Mouse (Mus musculus) WW6 (cell line): Measurements from ENCODE around the gene B4galnt2.
A peak's percentile ranks its signal among the peaks of the same experiment; 100 is the strongest.

Source experiments
- DNase-seq: peaks from one replicate; pipeline ENCODE4 v3.0.0-alpha.2; 2013; ENCODE audit warnings: low read depth, low spot score

Gene B4galnt2

DNA sequence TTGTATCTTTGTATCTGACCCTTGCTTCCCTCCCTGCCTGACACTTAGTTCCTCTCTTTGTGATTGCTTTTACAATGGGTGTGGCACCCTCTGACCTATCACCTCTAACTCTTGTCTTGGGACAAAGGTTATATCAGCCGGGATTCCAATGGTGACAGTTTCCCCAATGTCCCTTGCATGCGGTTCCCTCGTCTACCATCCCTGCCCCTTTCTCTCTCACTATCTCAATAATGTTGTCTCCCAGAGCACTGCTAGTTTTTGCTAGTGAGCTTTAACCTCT is 87.6 kb downstream of the B4galnt2 start:
- no peak for DNase-seq

DNA sequence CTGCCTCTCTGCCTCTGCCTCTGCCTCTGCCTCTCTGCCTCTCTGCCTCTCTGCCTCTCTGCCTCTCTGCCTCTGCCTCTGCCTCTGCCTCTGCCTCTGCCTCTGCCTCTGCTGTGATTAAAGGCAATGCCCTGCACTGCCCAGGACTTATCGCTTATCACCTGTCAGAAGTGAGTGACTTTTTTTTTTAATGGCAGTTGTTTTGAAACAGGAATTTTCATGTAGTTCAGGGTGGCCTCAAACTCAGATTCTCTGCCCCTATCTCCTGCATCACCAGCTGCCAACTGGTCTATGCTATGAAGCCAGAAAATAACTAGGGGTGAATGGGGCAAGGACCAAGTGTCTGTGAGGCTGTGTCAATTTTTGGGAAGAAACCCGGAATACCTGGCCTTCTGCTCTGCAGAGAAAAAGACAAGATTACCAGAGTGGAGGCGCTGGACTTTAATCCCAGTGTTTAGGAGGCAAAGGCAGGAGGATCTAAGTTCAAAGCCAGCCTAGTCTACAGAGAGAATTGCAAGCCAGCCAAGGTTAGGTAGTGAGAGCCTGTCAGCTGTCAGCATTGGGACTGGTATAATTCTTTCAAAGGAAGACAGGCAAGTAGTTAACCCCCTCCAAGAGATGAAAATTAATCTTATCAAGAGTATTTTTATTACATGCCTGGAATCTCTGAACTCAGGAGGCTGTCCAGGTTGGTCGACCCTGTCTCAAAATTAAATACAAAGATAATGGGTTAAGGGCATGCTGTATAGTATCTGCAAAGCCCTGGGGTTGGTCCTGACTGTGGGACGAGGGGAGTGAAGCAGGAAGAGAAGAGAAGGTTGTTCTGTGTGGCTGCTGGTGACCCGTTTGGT is 88.1 kb downstream of the B4galnt2 start:
- DNase-seq = no peak

DNA sequence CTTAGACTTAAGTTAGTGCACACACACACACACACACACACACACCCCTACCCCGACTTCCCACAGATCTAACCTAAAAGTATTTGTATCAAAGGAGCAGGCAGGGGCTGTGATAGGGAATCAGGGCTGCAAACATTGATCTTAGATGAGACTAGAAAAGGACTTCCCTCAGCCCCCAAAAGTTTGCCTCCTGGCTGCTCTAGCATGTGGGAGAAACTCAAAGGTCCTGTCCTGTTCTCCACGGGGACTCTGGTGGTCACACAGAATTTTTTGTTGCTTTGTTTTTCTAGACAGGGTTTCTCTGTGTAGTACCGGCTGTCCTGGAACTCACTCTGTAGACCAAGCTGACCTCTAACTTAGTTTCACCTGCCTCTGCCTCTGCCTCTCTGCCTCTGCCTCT is 89.1 kb downstream of the B4galnt2 start:
- DNase-seq = no peak

DNA sequence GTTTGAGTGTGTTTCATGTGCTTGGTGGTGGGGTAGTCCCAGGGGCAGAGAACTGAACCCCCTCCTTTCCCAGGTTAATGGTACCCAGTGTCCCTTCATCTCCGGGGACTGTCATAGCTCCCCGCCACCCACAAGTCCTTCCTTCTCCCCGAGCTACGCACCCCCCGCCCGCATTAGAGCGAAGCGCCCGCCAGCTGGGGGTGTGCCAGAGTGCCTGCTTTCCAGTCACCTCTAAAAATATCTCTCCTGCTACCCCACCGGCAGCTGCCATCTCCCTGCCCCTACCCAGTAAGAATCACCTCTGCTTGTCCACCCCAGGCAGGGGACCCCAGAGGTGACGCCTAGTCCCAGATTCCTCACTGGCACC is 89.8 kb downstream of the B4galnt2 start:
- no peak for DNase-seq

DNA sequence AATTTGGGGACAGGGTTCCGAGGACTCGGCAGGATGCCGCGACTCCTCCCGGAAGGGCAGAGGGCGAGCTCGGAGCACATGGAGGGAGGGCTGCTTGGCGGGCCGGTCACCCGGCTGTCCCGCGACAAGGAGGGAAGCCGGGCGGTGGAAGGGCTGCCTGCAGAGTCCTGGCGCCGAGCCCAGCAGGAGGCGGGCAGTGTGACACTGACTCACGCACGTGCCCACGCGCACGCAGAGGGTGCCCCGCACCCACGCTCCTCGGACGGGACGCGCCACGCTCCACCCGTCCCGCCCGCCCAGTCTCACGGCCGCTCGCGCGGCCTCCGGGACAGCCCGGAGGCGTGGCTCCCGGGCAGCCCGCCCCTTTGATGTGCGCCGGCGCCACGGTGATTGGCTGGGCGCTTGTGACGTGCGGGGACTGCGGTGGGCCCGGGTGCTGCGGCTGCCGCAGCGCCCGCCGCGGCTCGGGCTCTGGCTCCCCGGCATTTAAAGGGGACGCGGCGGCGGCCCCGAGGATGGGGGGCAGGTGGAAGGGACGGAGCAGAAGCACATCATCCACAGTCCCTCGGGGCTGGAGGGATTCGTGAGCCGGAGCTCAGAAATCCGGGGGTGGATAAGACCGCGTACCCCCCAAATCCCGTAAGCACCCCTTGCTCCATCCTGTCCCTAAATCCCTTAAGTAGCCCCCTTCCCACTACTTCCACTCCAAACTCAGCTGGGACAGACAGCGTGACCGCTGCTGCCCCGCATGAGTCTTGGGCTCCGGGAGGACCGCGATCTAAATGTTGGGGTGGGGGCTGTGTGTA is 90.4 kb downstream of the B4galnt2 start, which contains the start of gene Phospho1:
Gene Phospho1 (plus strand): TSS at position 429 of the 806 bp plus-strand sequence.
- peak; percentile 76 for DNase-seq

DNA sequence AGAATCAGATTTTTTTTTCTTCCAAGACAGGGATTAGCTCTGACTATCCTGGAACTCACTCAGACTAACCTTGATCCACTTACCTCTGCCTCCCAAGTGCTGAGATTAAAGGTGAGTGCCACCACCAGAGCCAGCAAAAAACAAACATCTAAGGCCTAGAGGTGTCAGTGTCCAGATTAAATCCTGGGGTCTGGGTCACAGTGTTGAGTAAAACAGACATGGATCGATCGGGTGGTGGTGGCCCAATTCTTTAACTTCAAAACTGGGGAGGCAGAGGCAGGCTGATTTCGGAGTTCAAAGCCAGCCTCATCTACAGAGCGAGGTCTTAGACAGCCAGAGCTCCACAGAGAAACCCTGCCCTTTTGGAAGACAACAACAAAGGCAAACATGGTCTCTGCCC is 92.3 kb downstream of the B4galnt2 start:
- no peak for DNase-seq

DNA sequence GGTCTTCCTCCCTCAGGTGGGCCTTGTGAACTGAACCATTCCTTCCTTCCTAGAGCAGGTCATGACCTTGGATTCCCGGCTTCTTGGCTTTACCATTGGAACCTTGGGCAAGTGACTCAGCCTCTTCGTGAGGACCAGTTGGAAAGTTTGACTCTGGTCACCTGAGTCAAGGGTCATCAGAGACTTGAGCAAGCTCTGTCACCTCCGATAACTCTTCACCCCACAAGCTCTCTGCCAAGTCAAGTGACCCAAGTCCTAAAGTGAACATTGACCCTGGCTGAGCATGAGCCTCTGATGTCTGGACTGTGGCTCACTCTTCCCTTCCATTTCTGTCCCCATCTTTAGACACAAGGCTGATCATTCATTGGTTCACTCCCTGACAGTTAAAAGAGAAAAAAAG is 93.2 kb downstream of the B4galnt2 start:
- no peak for DNase-seq

DNA sequence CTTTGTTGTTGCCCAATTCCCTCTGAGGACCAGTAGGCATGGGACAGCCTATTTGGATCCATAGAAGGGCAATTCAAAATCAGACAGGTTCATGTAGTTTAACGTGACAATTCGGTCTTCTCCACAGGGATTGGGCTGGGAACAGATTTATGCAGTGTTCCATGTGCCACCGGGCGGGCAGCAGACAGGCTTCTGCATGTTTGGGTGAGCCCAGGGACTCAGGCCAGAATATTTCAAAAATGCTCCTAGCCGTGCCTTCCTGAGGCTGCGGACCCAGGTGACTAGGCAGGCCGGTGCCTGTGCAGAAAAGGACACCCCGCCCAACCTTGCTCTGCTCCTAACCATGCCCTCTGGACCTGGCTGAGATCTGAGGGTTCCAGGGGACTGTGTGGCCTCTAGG is 95.6 kb downstream of the B4galnt2 start:
- DNase-seq = no peak
